Mouse (Mus musculus) MEL (cell line): ENCODE measurements around the gene Tcap.

Source experiments
- CHD1 ChIP-seq: IDR thresholded peaks from 2 replicates; pipeline ENCODE4 v1.6.1; 2012; ENCODE audit warnings: low read depth, mild to moderate bottlenecking, inconsistent platforms, low read length, improper control_type of control experiment
- CTCF ChIP-seq, 3 experiments: IDR thresholded peaks in 2 of 3; conservative IDR thresholded peaks in 1 of 3; 2 replicates each; pipeline ENCODE4 v1.5.1; 2011 to 2012; ENCODE audit warnings: low read length in 3 of 3, low read depth in 2 of 3, mild to moderate bottlenecking in 2 of 3, improper control_type of control experiment in 1 of 3, inconsistent platforms in 1 of 3, mixed read lengths in 1 of 3, moderate library complexity in 1 of 3; ENCODE audit not compliant: control insufficient read depth in 1 of 3, insufficient read depth in 1 of 3, poor library complexity in 1 of 3, severe bottlenecking in 1 of 3
- EP300 ChIP-seq, 2 experiments: IDR thresholded peaks; 2 replicates each; pipeline ENCODE4 v1.6.1; 2011; ENCODE audit warnings: improper control_type of control experiment in 2 of 2, low read length in 2 of 2, low read depth in 1 of 2, mild to moderate bottlenecking in 1 of 2
- MAFK ChIP-seq: IDR thresholded peaks from 2 replicates; pipeline ENCODE4 v1.6.1; 2011; ENCODE audit warnings: low read depth, mild to moderate bottlenecking, low read length, improper control_type of control experiment, borderline replicate concordance
- POLR2A ChIP-seq, 2 experiments: IDR thresholded peaks; 2 replicates each; pipeline ENCODE4 v1.6.1; 2011 to 2012; ENCODE audit warnings: low read length in 2 of 2, mild to moderate bottlenecking in 2 of 2, control low read depth in 1 of 2, improper control_type of control experiment in 1 of 2, low read depth in 1 of 2, moderate library complexity in 1 of 2; ENCODE audit not compliant: control insufficient read depth in 1 of 2, insufficient read depth in 1 of 2, poor library complexity in 1 of 2
- RCOR1 ChIP-seq: IDR thresholded peaks from 2 replicates; pipeline ENCODE4 v1.6.1; 2012; ENCODE audit warnings: low read depth, mild to moderate bottlenecking, inconsistent platforms, low read length, improper control_type of control experiment
- TBP ChIP-seq: IDR thresholded peaks from 2 replicates; pipeline ENCODE4 v1.8.0; 2011; ENCODE audit warnings: low read depth, low read length, improper control_type of control experiment

GRCm38 (mm10) chr11:98369337-98369736, 14.3 kb upstream of the Tcap start:
- TF ChIP-seq CTCF (IDR thresholded peaks at IDR 0.05 in 2 of 3, conservative IDR thresholded peaks at IDR 0.05 in 1 of 3; ENCODE audit: control insufficient read depth in 1 of 3, insufficient read depth in 1 of 3, low read depth in 2 of 3, low read length in 3 of 3, poor library complexity in 1 of 3, severe bottlenecking in 1 of 3) (no peak), EP300 (IDR thresholded peaks at IDR 0.05; ENCODE audit: low read depth in 1 of 2, low read length in 2 of 2) (no peak), MAFK (no peak), CHD1 (no peak), POLR2A (IDR thresholded peaks at IDR 0.05; ENCODE audit: control insufficient read depth in 1 of 2, insufficient read depth in 1 of 2, low read depth in 1 of 2, low read length in 2 of 2, poor library complexity in 1 of 2) (no peak), TBP (no peak), RCOR1 (no peak)
